Mouse (Mus musculus) cerebellum, adult 2 months (tissue): ENCODE measurements around the gene Mtcl1.
A peak's percentile ranks its signal among the peaks of the same experiment; 100 is the strongest.

Experiments
- CTCF ChIP-seq: fragments of 200-500 bp; IDR thresholded peaks from 2 replicates; pipeline ENCODE4 v1.5.1; 2011; ENCODE audit warnings: low read depth, mild to moderate bottlenecking, control low read depth, low read length, moderate library complexity, borderline replicate concordance; ENCODE audit not compliant: insufficient read depth
- POLR2A ChIP-seq: fragments of 200-500 bp; IDR thresholded peaks from 2 replicates; pipeline ENCODE4 v1.6.1; 2011; ENCODE audit warnings: low read length, control low read depth, borderline replicate concordance; ENCODE audit not compliant: insufficient read depth

DNA sequence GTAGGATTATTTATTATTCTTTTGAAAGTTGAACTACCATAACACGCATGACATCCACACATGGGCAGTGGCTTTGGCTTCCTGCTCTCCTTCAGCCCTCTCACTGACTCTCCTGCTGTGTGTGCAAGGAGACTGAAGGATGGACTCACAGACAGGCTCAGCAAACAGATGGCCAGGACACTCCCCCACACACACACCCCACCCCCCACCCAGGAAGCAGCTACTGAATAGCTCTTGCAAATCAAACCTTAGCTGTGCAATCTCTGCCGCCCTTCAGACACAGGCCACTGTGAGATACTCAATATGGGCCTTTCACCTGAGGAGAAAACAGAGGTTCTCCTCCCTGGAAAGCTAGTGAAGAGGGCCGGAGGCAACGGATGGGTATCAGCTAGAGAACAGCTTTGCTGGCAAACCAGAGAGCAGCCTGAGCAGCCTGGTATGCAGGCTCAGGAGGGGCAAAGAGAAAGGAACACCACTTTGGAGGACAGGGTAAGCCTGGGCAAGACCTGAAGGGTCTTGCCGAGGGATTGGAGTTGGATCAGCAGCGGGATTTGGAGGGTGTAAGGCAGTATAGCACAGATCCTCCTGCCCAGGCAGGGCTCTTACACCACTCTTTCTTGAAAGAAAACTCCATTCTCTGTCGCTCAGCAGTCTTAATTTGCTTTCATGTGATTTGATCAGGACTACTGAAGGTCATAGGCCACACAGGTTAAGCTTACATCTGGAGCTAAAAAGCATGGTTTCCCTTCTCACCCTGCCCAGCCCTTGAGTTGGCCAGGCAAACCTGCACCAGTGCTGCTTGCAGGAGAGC is 3.1 kb downstream of the Mtcl1 start:
- TF ChIP-seq CTCF: 0 out of 2 replicates have a peak, but pooled peaks have one; percentile 7
- peak; percentile 33; the same call in 1 of the 2 replicates for TF ChIP-seq POLR2A
